Mouse (Mus musculus) CH12.LX (cell line): ENCODE data around the gene Dnajc11.

Experiments
- CHD1 ChIP-seq: IDR thresholded peaks from 2 replicates; pipeline ENCODE4 v1.6.1; 2012; ENCODE audit warnings: low read depth, low read length, improper control_type of control experiment, inconsistent platforms
- CTCF ChIP-seq, 2 experiments: IDR thresholded peaks in 1 of 2; conservative IDR thresholded peaks in 1 of 2; 2 replicates each; pipeline ENCODE4 v1.5.1; 2011 to 2012; ENCODE audit warnings: low read depth in 2 of 2, low read length in 2 of 2, improper control_type of control experiment in 1 of 2, inconsistent platforms in 1 of 2, mild to moderate bottlenecking in 1 of 2, moderate library complexity in 1 of 2
- JUN ChIP-seq: IDR thresholded peaks from 2 replicates; pipeline ENCODE4 v1.6.1; 2011; ENCODE audit warnings: low read depth, mild to moderate bottlenecking, low read length, improper control_type of control experiment, moderate library complexity; ENCODE audit not compliant: insufficient read depth
- RAD21 ChIP-seq: IDR thresholded peaks from 2 replicates; pipeline ENCODE4 v1.6.1; 2011; ENCODE audit warnings: low read depth, mild to moderate bottlenecking, low read length, improper control_type of control experiment, moderate library complexity
- USF1 ChIP-seq: IDR thresholded peaks from 2 replicates; pipeline ENCODE4 v1.6.1; 2014; ENCODE audit warnings: low read depth, mild to moderate bottlenecking, inconsistent platforms, low read length, improper control_type of control experiment

DNA sequence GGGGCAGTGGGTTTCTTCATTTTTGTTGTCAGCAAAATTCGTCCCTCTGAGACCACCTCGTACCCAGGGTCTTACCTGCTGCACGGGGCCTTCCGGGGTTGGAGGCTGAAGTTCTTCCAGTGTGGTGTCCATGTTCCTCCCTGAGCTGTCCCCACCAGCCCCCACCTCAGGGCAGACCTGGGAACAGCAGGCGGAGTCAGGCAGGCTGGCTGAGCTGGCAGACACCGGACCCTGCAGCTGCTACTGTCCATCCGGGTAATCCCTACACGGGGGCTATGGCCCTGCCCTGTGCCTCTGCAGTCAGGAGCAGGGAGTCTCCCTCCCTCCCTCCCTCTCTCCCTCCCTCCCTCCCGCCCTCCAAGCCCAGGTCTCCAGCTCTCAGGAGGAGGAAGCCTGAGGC is 50.1 kb downstream of the Dnajc11 start:
- TF ChIP-seq RAD21: no peak
- no peak for TF ChIP-seq JUN
- TF ChIP-seq USF1: no peak
- no peak for TF ChIP-seq CTCF (conservative IDR thresholded peaks at IDR 0.05 in 1 of 2, IDR thresholded peaks at IDR 0.05 in 1 of 2; ENCODE audit: low read depth in 2 of 2, low read length in 2 of 2)
- TF ChIP-seq CHD1: no peak
